Mouse (Mus musculus): ENCODE measurements around the gene Rad51.
A peak's percentile ranks its signal among the peaks of the same experiment; 100 is the strongest.

Gene Rad51

GRCm38 (mm10) chr2:119112438-119113112, at the start of gene Rad51:
Gene Rad51 (plus strand): TSS chr2:119112793.
- DNase-seq (ENCODE audit: low read depth, low spot score), result peak; percentile 86

- no peak for DNase-seq (ENCODE audit: low read depth, low spot score)
Observed at GRCm38 (mm10) chr2:119072397-119072796, 40.2 kb upstream of the Rad51 start.

GRCm38 (mm10) chr2:119086156-119086555, 26.4 kb upstream of the Rad51 start:
- DNase-seq (ENCODE audit: low read depth, low spot score), result no peak

GRCm38 (mm10) chr2:119101552-119101951, 11.0 kb upstream of the Rad51 start:
- DNase-seq (ENCODE audit: low read depth, low spot score), result no peak

- no peak for DNase-seq (ENCODE audit: low read depth, low spot score)
Observed at GRCm38 (mm10) chr2:119106583-119106982, 6.0 kb upstream of the Rad51 start.

- no peak for DNase-seq (ENCODE audit: low read depth, low spot score)
Observed at GRCm38 (mm10) chr2:119108554-119108953, 4.0 kb upstream of the Rad51 start.

- DNase-seq (ENCODE audit: low read depth, low spot score), result no peak
Observed at GRCm38 (mm10) chr2:119111060-119111459, 1.5 kb upstream of the Rad51 start.

- DNase-seq (ENCODE audit: low read depth, low spot score), result no peak
Observed at GRCm38 (mm10) chr2:119113121-119113925, 730 bp downstream of the Rad51 start.

GRCm38 (mm10) chr2:119136346-119136898, 23.8 kb downstream of the Rad51 start:
- no peak for DNase-seq (ENCODE audit: low read depth, low spot score)

GRCm38 (mm10) chr2:119145199-119145598, 32.6 kb downstream of the Rad51 start:
- DNase-seq (ENCODE audit: low read depth, low spot score), result no peak

GRCm38 (mm10) chr2:119146435-119146834, 33.8 kb downstream of the Rad51 start:
- no peak for DNase-seq (ENCODE audit: low read depth, low spot score)

GRCm38 (mm10) chr2:119147160-119147678, 34.6 kb downstream of the Rad51 start:
- DNase-seq (ENCODE audit: low read depth, low spot score), result no peak

- peak; percentile 39 for DNase-seq (ENCODE audit: low read depth, low spot score)
Observed at GRCm38 (mm10) chr2:119147775-119148174, 35.2 kb downstream of the Rad51 start.

GRCm38 (mm10) chr2:119152255-119152654, 39.7 kb downstream of the Rad51 start:
- DNase-seq (ENCODE audit: low read depth, low spot score), result no peak

- DNase-seq (ENCODE audit: low read depth, low spot score), result no peak
Observed at GRCm38 (mm10) chr2:119154683-119155082, 42.1 kb downstream of the Rad51 start.

GRCm38 (mm10) chr2:119155388-119155787, 42.8 kb downstream of the Rad51 start:
- DNase-seq (ENCODE audit: low read depth, low spot score), result no peak

GRCm38 (mm10) chr2:119156081-119156680, 43.6 kb downstream of the Rad51 start:
- no peak for DNase-seq (ENCODE audit: low read depth, low spot score)

GRCm38 (mm10) chr2:119156681-119157572, 44.3 kb downstream of the Rad51 start, which contains the start of gene Rmdn3:
Gene Rmdn3 (minus strand): TSS chr2:119157034.
- peak; percentile 89 for DNase-seq (ENCODE audit: low read depth, low spot score)

GRCm38 (mm10) chr2:119157836-119158235, 45.2 kb downstream of the Rad51 start:
- no peak for DNase-seq (ENCODE audit: low read depth, low spot score)

- no peak for DNase-seq (ENCODE audit: low read depth, low spot score)
Observed at GRCm38 (mm10) chr2:119161247-119161646, 48.7 kb downstream of the Rad51 start.

GRCm38 (mm10) chr2:119163135-119163534, 50.5 kb downstream of the Rad51 start:
- no peak for DNase-seq (ENCODE audit: low read depth, low spot score)
